Mouse (Mus musculus) liver, postnatal 0 days (tissue): ENCODE data around the gene Dgkz. TPM values are rescaled to one million over a fixed set of nuclear protein-coding genes. Genes with fewer than 3 reads are reported as not detected.
A peak's percentile ranks its signal among the peaks of the same experiment; 100 is the strongest.

Source experiments
- ATAC-seq: fragments of 200-750 bp; cut with Nextera tagmentation; 2 replicates; pipeline ENCODE4 v1.8.0; 2017; ENCODE audit warnings: mild to moderate bottlenecking, moderate library complexity
- DNase-seq: peaks from one replicate; pipeline ENCODE4 v3.0.0-alpha.2; 2016
- H3K27ac ChIP-seq: fragments of 300-500 bp; sonication (generic); 2 replicates; pipeline ENCODE4 v1.5.1; 2014; ENCODE audit warnings: antibody characterized with exemption, moderate library complexity, mild to moderate bottlenecking, low read depth
- H3K27me3 ChIP-seq: fragments of 300-500 bp; sonication (generic); 2 replicates; pipeline ENCODE4 v1.6.1; 2014; ENCODE audit warnings: low read length, control low read depth, mixed read lengths; ENCODE audit not compliant: insufficient read depth
- H3K36me3 ChIP-seq: fragments of 300-500 bp; sonication (generic); replicated peaks from 2 replicates; pipeline ENCODE4 v1.6.1; 2014; ENCODE audit warnings: mild to moderate bottlenecking, control low read depth, low read length, moderate library complexity, mixed read lengths; ENCODE audit not compliant: insufficient read depth
- H3K4me1 ChIP-seq: fragments of 300-500 bp; sonication (generic); 2 replicates; pipeline ENCODE4 v1.6.1; 2014; ENCODE audit warnings: antibody characterized with exemption, mild to moderate bottlenecking, control low read depth; ENCODE audit not compliant: insufficient read depth
- H3K4me2 ChIP-seq: fragments of 300-500 bp; sonication (generic); 2 replicates; pipeline ENCODE4 v1.6.1; 2014; ENCODE audit warnings: low read depth, mild to moderate bottlenecking, low read length, moderate library complexity, mixed read lengths
- H3K4me3 ChIP-seq: fragments of 300-500 bp; sonication (generic); 2 replicates; pipeline ENCODE4 v1.5.1; 2014; ENCODE audit warnings: low read depth, low read length
- H3K9ac ChIP-seq: fragments of 300-500 bp; sonication (generic); replicated peaks from 2 replicates; pipeline ENCODE4 v1.6.1; 2014; ENCODE audit warnings: mild to moderate bottlenecking, moderate library complexity
- H3K9me3 ChIP-seq: fragments of 300-500 bp; sonication (generic); 2 replicates; pipeline ENCODE4 v1.6.1; 2016; ENCODE audit warnings: mild to moderate bottlenecking, control low read depth, low read length, mixed read lengths
- CTCF ChIP-seq: sonication (generic); IDR thresholded peaks from 2 replicates; pipeline ENCODE4 v1.5.1; 2016; ENCODE audit warnings: antibody characterized with exemption, low read depth
- EP300 ChIP-seq: IDR thresholded peaks from 2 replicates; pipeline ENCODE4 v1.6.1; 2016; ENCODE audit warnings: antibody characterized with exemption, low read depth, mild to moderate bottlenecking
- WGBS: fragments of 180-500 bp; shearing (Covaris S2); extraction: QIAGEN DNeasy Blood & Tissue Kit; methylation state at CpG from one replicate; pipeline ENCODE4 v1.1.7; 2014; ENCODE audit not compliant: insufficient replicate concordance; 5-methylcytosine and 5-hydroxymethylcytosine counted together
- polyA plus RNA-seq: library from polyadenylated mRNA; unstranded; fragments of >200 nt; fragmentation: Nextera tagmentation; extraction: Ambion mirVana; gene quantifications from 2 replicates; pipeline ENCODE4 v1.2.1, GENCODE M21; 2015

Gene Dgkz
- polyA plus RNA-seq, 1 experiment from 2014 or later = 15.9 TPM

GRCm38 (mm10) chr2:91931328-91932159 lies 44.1 kb downstream of the Dgkz start:
- 8% methylated on average over 46 of the region's 50 CpGs for WGBS
- DNase-seq = no peak

GRCm38 (mm10) chr2:91930761-91931291 lies 44.8 kb downstream of the Dgkz start:
- H3K9me3 ChIP-seq = no peaks in the 10 kb centered on the region
- 17% methylated on average over 23 of the region's 23 CpGs for WGBS
- peaks cover 23% of the 10 kb centered on the region for H3K27me3 ChIP-seq
- ATAC-seq (no peak), DNase-seq (no peak)
- H3K36me3 ChIP-seq = peaks cover 24% of the 10 kb centered on the region
- peak overlapping the region; percentile 65 for H3K4me2 ChIP-seq
- no peak for TF ChIP-seq EP300
- TF ChIP-seq CTCF = no peak
- H3K4me3 ChIP-seq = peak overlapping the region; percentile 30; the same call in 1 of the 2 replicates
- no peak overlapping the region; the same call in 1 of the 2 replicates for H3K9ac ChIP-seq
- no peak overlapping the region for H3K27ac ChIP-seq
- peaks cover 22% of the 10 kb centered on the region for H3K4me1 ChIP-seq

More at GRCm38 (mm10) chr2:91931328-91932159, 44.1 kb downstream of the Dgkz start:
- H3K4me3 ChIP-seq = peak overlapping the region; percentile 30; the same call in 1 of the 2 replicates
- H3K27ac ChIP-seq = no peak overlapping the region
- ATAC-seq = peak; percentile 18; the same call in 1 of the 2 replicates
- no peaks in the 10 kb centered on the region for H3K9me3 ChIP-seq
- peak overlapping the region; percentile 65 for H3K4me2 ChIP-seq
- H3K36me3 ChIP-seq = peaks cover 31% of the 10 kb centered on the region
- peak overlapping the region; percentile 12 for H3K9ac ChIP-seq
- H3K4me1 ChIP-seq = peaks cover 22% of the 10 kb centered on the region
- H3K27me3 ChIP-seq = peaks cover 23% of the 10 kb centered on the region
- TF ChIP-seq EP300 = no peak

DNA sequence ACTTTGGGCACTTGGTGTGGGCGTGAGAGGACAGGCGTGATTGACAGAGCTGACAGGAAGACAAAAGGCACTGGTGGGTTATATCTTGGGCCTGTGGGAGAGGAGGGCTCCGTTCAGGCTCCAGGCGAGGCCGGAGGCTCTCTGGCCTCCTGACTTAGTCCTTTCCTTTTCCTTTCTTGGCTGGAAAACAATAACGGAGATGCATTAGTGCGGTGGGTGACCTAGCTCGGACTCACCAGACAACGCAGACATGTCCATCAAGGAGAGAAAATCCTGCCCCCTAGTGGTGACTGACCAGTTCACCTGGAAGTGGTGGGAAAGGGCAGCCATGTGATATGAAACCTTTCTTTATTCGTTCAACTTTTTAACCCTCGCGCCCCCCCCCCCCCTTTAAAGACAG lies 45.7 kb downstream of the Dgkz start:
- peak overlapping the region; percentile 65; the same call in 1 of the 2 replicates for H3K4me2 ChIP-seq
- no peak overlapping the region for H3K27ac ChIP-seq
- ATAC-seq (peak; percentile 34; the same call in 1 of the 2 replicates), DNase-seq (peak; percentile 71)
- TF ChIP-seq CTCF = peak; percentile 76
- no peak for TF ChIP-seq EP300
- H3K27me3 ChIP-seq = peaks cover 26% of the 10 kb centered on the region
- 27% methylated on average over 12 of the region's 12 CpGs for WGBS
- H3K36me3 ChIP-seq = peaks cover 15% of the 10 kb centered on the region
- H3K9me3 ChIP-seq = no peaks in the 10 kb centered on the region
- H3K4me3 ChIP-seq = no peak overlapping the region; the same call in 1 of the 2 replicates
- peaks cover 22% of the 10 kb centered on the region for H3K4me1 ChIP-seq
- no peak overlapping the region for H3K9ac ChIP-seq

- TF ChIP-seq CTCF = no peak
- TF ChIP-seq EP300 = no peak
- Histone ChIP-seq H3K27ac (no peak overlapping the region), H3K9me3 (no peaks in the 10 kb centered on the region), H3K27me3 (peaks cover 30% of the 10 kb centered on the region), H3K36me3 (peaks cover 11% of the 10 kb centered on the region), H3K4me3 (no peak overlapping the region), H3K9ac (no peak overlapping the region), H3K4me1 (peaks cover 22% of the 10 kb centered on the region), H3K4me2 (no peak overlapping the region)
- DNase-seq = no peak
- no peak for ATAC-seq
- 67% methylated on average over 3 of the region's 3 CpGs for WGBS
Observed at GRCm38 (mm10) chr2:91929455-91929854, 46.2 kb downstream of the Dgkz start.

DNA sequence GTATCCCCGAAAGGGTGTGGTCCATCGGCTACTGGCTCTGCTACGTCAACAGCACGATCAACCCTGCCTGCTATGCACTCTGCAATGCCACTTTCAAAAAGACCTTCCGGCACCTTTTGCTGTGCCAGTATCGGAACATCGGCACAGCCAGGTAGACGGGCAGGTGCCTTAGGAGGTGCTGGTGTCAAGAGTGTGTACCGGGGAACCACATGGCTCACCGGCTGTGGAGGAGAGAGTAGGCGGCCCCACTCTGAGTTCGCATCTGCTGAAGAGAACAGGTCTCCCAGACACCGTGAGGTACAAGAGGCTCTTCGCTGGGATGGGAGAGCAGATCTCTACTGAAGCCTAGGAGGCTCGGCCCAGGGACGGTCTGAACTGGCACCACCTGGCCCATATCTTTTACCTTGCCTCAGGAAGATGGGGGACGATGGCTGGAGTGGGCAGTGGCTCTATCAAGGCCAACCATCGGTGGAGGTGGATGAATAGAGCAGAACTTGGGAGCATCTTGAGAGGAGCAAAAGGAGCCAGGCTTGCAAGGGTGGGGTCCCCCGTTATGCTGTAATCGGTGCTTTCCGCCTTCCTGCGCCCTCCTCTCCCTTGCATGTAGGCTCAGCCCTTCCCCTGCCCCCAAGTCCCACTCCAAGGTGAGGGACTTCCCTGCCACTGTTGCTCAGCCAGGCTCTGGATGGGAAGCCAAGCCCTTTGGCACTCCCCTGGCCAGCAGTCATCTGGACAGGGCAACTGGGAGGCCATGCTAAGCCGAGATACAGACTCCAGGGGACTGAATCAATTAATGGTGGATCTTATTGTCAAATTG lies 46.9 kb downstream of the Dgkz start:
- no peak overlapping the region for H3K27ac ChIP-seq
- WGBS = 73% methylated on average over 23 of the region's 23 CpGs
- no peak for TF ChIP-seq CTCF
- peaks cover 24% of the 10 kb centered on the region for H3K4me1 ChIP-seq
- no peak overlapping the region for H3K4me3 ChIP-seq
- H3K9me3 ChIP-seq = no peaks in the 10 kb centered on the region
- H3K9ac ChIP-seq = no peak overlapping the region
- H3K27me3 ChIP-seq = peaks cover 37% of the 10 kb centered on the region
- DNase-seq = no peak
- H3K36me3 ChIP-seq = peaks cover 10% of the 10 kb centered on the region
- ATAC-seq = no peak
- H3K4me2 ChIP-seq = no peak overlapping the region
